Mouse (Mus musculus): ENCODE results near the gene Zfp330. TPM values are rescaled to one million over a fixed set of nuclear protein-coding genes. Genes with fewer than 3 reads are reported as not detected.

Gene Zfp330
- polyA plus RNA-seq (2014; fragmentation: Nextera tagmentation; extraction: Ambion mirVana): 66.1 and 67.8 TPM in 2 replicates

DNA sequence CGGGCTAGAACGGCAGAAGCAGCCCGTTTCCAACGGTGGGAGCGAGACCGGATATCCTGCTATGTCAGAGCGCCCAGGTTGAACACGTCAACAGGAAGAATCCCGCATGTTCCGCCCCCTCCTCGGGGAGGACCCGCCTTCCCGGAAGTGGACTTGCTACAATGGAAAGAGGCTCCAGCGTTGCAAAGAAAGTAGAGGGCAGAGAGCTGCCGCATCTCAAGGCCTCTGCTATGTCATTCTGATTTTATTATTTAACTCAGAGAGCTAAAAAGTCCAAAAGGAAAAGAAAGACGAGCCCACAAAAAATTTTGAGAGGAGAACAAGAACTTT lies at the start of gene Zfp330:
Zfp330 (minus strand) TSS at position 68 of the 330 bp plus-strand sequence.
- peaks cover 33% of the 10 kb centered on the region for H3K36me3 ChIP-seq (ENCODE audit: control insufficient read depth, insufficient read depth, low read length)
- peak within 1 kb of the TSS; percentile 90 for H3K4me3 ChIP-seq (ENCODE audit: low read depth, low read length)
- peak within 1 kb of the TSS; percentile 97 for H3K9ac ChIP-seq (ENCODE audit: low read depth, low read length)
- H3K27ac ChIP-seq (replicated peaks; ENCODE audit: low read depth, low read length): peak within 1 kb of the TSS; percentile 85
- WGBS: 1% methylated on average over 15 of the region's 16 CpGs
- DNase-seq (ENCODE audit: low spot score) (peak; percentile 98), ATAC-seq (ENCODE audit: low read depth) (peak; percentile 98)
- no peaks in the 10 kb centered on the region for H3K9me3 ChIP-seq (ENCODE audit: control insufficient read depth, low read length)
- H3K27me3 ChIP-seq (replicated peaks; ENCODE audit: control insufficient read depth, insufficient read depth, low read length): no peaks in the 10 kb centered on the region
- H3K4me2 ChIP-seq (ENCODE audit: low read depth, low read length): peak within 1 kb of the TSS; percentile 84
- peaks cover 11% of the 10 kb centered on the region for H3K4me1 ChIP-seq (ENCODE audit: control insufficient read depth, insufficient read depth, low read length)

DNA sequence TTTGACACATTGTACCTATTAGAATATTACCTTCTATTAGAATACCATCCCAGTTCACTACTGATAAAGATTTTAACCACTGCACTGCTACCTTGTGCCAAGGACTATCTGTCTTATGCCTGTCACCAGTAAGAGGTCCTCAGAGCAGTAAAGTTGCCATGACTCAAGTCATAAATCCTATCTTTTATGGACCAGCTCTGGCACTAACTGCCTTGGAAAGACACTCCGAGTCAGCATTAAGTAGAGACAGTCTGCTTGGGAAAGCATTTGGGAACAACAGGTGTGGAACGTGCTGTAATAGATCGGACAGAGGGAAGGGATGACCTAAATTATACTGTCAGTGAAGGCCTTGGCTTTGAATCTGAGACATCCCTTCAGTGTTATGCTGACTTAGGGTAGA lies 4.0 kb upstream of the Zfp330 start:
- ATAC-seq (ENCODE audit: low read depth) (no peak), DNase-seq (ENCODE audit: low spot score) (no peak)
- WGBS: 87% methylated on average over 3 of the region's 3 CpGs
- Histone ChIP-seq H3K4me3 (ENCODE audit: low read depth, low read length) (no peak overlapping the region), H3K4me2 (ENCODE audit: low read depth, low read length) (no peak overlapping the region), H3K36me3 (ENCODE audit: control insufficient read depth, insufficient read depth, low read length) (no peaks in the 10 kb centered on the region), H3K27me3 (replicated peaks; ENCODE audit: control insufficient read depth, insufficient read depth, low read length) (no peaks in the 10 kb centered on the region), H3K27ac (replicated peaks; ENCODE audit: low read depth, low read length) (no peak overlapping the region), H3K9me3 (ENCODE audit: control insufficient read depth, low read length) (no peaks in the 10 kb centered on the region), H3K9ac (ENCODE audit: low read depth, low read length) (no peak overlapping the region), H3K4me1 (ENCODE audit: control insufficient read depth, insufficient read depth, low read length) (peaks cover 9% of the 10 kb centered on the region)

DNA sequence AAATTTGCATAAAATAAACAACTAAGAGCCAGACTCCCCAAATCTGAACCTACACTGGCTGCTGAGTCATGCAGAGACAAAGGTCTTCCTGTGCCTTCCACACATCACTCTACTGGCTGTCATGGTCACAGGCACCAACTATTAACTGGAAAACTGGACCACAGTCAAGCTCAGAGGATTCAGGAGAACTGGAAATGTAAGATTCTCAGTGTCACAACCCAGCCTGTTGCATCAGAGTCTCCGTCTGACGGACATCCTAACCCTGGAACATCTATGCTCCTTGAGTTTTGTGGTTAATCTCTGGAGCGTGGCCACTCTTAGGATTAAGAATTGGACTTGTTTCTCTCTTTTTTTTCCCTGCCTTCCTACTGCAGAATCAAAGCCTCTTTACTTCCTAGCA lies 3.4 kb upstream of the Zfp330 start:
- Histone ChIP-seq H3K9ac (ENCODE audit: low read depth, low read length) (no peak overlapping the region), H3K4me2 (ENCODE audit: low read depth, low read length) (no peak overlapping the region)
- no peak for ATAC-seq (ENCODE audit: low read depth)

DNA sequence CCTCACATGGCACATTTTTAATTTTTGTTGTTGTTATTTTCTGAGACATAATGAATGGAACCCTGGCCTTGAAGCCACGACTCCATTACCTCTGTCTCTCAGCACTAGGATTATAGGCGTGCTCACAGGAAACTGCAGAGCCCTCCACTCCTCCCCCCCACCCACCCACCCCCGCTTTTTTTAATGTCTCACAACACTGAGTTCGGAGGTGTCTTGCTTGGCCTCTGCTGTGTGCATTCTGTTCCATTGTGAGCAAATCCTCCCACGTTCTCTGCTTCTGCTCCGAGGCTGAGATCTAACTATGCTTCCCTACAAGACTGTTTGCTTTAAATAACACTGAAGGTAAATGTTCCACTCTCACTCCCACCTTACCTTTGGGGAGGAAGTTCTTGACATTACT lies 522 bp upstream of the Zfp330 start:
- 56% methylated on average over 6 of the region's 6 CpGs for WGBS
- peak overlapping the region; percentile 84 for H3K4me2 ChIP-seq (ENCODE audit: low read depth, low read length)
- no peaks in the 10 kb centered on the region for H3K9me3 ChIP-seq (ENCODE audit: control insufficient read depth, low read length)
- peaks cover 11% of the 10 kb centered on the region for H3K4me1 ChIP-seq (ENCODE audit: control insufficient read depth, insufficient read depth, low read length)
- peak overlapping the region; percentile 97; the same call in 1 of the 2 replicates for H3K9ac ChIP-seq (ENCODE audit: low read depth, low read length)
- peak overlapping the region; percentile 90 for H3K4me3 ChIP-seq (ENCODE audit: low read depth, low read length)
- H3K27ac ChIP-seq (replicated peaks; ENCODE audit: low read depth, low read length): peak overlapping the region; percentile 85
- no peaks in the 10 kb centered on the region for H3K27me3 ChIP-seq (replicated peaks; ENCODE audit: control insufficient read depth, insufficient read depth, low read length)
- H3K36me3 ChIP-seq (ENCODE audit: control insufficient read depth, insufficient read depth, low read length): peaks cover 30% of the 10 kb centered on the region
- DNase-seq (ENCODE audit: low spot score) (no peak), ATAC-seq (ENCODE audit: low read depth) (peak; percentile 32)

More for the DNA sequence above, 3.4 kb upstream of the Zfp330 start:
- 90% methylated on average over 3 of the region's 3 CpGs for WGBS
- Histone ChIP-seq H3K4me1 (ENCODE audit: control insufficient read depth, insufficient read depth, low read length) (peaks cover 11% of the 10 kb centered on the region), H3K27ac (replicated peaks; ENCODE audit: low read depth, low read length) (no peak overlapping the region), H3K9me3 (ENCODE audit: control insufficient read depth, low read length) (no peaks in the 10 kb centered on the region), H3K27me3 (replicated peaks; ENCODE audit: control insufficient read depth, insufficient read depth, low read length) (no peaks in the 10 kb centered on the region), H3K4me3 (ENCODE audit: low read depth, low read length) (no peak overlapping the region), H3K36me3 (ENCODE audit: control insufficient read depth, insufficient read depth, low read length) (peaks cover 3% of the 10 kb centered on the region; the same call in 1 of the 2 replicates)
- no peak for DNase-seq (ENCODE audit: low spot score)

DNA sequence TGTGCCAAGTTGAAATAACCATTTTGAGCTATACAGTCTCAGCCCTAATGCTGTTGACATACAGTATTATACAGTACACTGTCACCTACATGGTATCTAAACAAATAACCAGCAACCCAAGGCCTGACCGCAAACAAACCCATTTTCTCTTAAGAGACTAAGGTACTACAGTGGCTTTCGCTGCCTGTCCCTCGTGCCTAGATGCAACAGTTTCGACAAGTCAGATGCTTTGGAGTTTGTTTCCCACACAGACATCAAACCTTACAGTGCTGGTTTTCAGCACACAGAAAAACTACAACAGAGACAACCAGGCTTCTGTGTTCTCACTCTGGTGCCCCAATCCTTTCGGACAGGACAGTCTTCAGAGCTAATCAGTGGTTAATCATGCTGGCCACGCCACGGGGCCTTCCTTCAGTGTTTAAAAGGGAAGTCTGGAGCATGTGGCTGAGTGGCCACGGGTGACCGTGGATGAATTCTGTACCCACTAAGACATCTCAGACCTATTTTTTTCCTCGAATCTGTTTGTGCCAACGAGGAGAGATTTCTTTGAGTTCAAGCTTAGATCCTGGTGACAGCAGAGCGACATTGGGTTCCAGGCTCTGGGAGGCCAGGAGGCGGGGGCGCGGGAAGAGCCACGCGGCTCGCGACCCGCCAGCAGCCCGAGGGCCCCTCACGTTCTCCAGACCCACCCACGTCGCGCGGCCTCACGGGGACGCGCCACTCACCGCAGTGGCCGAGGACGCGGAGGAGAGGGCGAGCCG lies 448 bp downstream of the Zfp330 start:
- H3K36me3 ChIP-seq (ENCODE audit: control insufficient read depth, insufficient read depth, low read length): peaks cover 38% of the 10 kb centered on the region
- peak overlapping the region; percentile 97 for H3K9ac ChIP-seq (ENCODE audit: low read depth, low read length)
- peak overlapping the region; percentile 90 for H3K4me3 ChIP-seq (ENCODE audit: low read depth, low read length)
- peak overlapping the region; percentile 85 for H3K27ac ChIP-seq (replicated peaks; ENCODE audit: low read depth, low read length)
- H3K9me3 ChIP-seq (ENCODE audit: control insufficient read depth, low read length): no peaks in the 10 kb centered on the region
- WGBS: 4% methylated on average over 34 of the region's 35 CpGs
- ATAC-seq (ENCODE audit: low read depth): peak; percentile 69
- no peak for DNase-seq (ENCODE audit: low spot score)
- H3K27me3 ChIP-seq (replicated peaks; ENCODE audit: control insufficient read depth, insufficient read depth, low read length): no peaks in the 10 kb centered on the region
- H3K4me2 ChIP-seq (ENCODE audit: low read depth, low read length): peak overlapping the region; percentile 84
- H3K4me1 ChIP-seq (ENCODE audit: control insufficient read depth, insufficient read depth, low read length): peaks cover 11% of the 10 kb centered on the region

DNA sequence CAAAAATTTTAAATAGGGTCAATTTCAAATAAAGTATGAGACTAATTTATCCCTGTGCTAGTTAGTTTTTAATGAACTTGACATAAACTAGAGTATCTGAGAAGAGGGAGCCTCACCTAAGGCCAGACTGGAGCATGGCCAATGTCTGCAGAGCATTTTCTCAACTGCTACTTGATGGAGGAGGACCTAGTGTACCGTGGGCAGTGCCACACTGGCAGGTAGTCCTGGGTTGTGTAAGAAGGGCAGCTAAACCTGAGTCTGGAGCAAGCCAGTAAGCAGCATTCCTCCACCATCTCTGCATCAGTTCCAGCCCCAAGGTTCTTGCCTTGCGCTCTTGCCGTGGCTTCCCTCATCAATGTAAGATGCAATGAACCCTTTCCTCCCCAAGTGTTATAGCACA lies 3.1 kb downstream of the Zfp330 start:
- Histone ChIP-seq H3K4me1 (ENCODE audit: control insufficient read depth, insufficient read depth, low read length) (peaks cover 11% of the 10 kb centered on the region), H3K36me3 (ENCODE audit: control insufficient read depth, insufficient read depth, low read length) (peaks cover 61% of the 10 kb centered on the region), H3K9me3 (ENCODE audit: control insufficient read depth, low read length) (no peaks in the 10 kb centered on the region), H3K9ac (ENCODE audit: low read depth, low read length) (no peak overlapping the region), H3K27ac (replicated peaks; ENCODE audit: low read depth, low read length) (no peak overlapping the region), H3K4me2 (ENCODE audit: low read depth, low read length) (no peak overlapping the region), H3K4me3 (ENCODE audit: low read depth, low read length) (no peak overlapping the region), H3K27me3 (replicated peaks; ENCODE audit: control insufficient read depth, insufficient read depth, low read length) (no peaks in the 10 kb centered on the region)
- DNase-seq (ENCODE audit: low spot score): no peak
- 91% methylated on average over 3 of the region's 3 CpGs for WGBS
- ATAC-seq (ENCODE audit: low read depth): no peak

DNA sequence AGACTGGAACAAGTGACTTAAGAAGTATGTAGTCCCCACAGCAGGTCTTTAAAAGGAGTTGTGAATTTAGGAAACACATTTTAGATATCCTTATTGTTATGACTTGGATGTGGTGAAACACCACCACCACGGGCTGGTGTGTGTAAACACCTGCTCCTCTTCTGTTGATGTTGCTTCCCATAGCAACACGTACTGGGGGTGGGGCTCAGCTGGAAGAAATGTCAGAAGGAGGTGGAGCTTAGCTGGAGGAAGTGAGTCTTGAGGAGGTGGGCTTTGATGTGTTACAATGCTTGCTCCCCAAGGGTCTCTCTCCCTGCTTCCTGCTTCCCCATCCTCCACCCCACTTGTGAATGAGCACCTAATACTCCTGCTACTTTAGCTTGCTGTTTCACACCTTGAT lies 14.9 kb downstream of the Zfp330 start:
- Histone ChIP-seq H3K4me3 (ENCODE audit: low read depth, low read length) (no peak overlapping the region), H3K4me2 (ENCODE audit: low read depth, low read length) (no peak overlapping the region), H3K27ac (replicated peaks; ENCODE audit: low read depth, low read length) (no peak overlapping the region), H3K36me3 (ENCODE audit: control insufficient read depth, insufficient read depth, low read length) (peaks cover 27% of the 10 kb centered on the region), H3K4me1 (ENCODE audit: control insufficient read depth, insufficient read depth, low read length) (no peaks in the 10 kb centered on the region), H3K9ac (ENCODE audit: low read depth, low read length) (no peak overlapping the region), H3K27me3 (replicated peaks; ENCODE audit: control insufficient read depth, insufficient read depth, low read length) (no peaks in the 10 kb centered on the region), H3K9me3 (ENCODE audit: control insufficient read depth, low read length) (no peaks in the 10 kb centered on the region)
- ATAC-seq (ENCODE audit: low read depth): no peak
- WGBS: 47% methylated on average over 2 of the region's 2 CpGs
- no peak for DNase-seq (ENCODE audit: low spot score)

DNA sequence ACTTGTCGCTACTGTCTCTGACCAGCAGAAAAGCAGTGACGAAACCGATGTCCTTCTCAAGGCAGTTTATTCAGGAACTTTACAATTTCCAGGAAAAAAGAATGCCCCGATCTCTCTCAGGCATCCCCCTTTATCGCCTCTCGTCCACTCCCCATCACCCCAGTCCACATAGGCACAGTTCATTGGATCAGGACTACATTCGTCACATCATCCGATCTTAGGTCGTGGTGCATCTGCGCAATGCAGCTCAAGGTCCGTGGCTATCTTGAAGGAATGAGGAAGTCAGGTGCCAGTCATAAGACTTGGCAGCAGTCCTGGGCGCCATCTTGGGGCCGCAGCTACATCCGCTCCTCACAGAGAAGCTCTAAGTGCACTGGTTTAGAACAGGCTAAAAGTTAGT lies 19.0 kb downstream of the Zfp330 start:
- H3K9ac ChIP-seq (ENCODE audit: low read depth, low read length): no peak overlapping the region
- 93% methylated on average over 14 of the region's 14 CpGs for WGBS
- H3K4me2 ChIP-seq (ENCODE audit: low read depth, low read length): no peak overlapping the region
- no peak overlapping the region for H3K4me3 ChIP-seq (ENCODE audit: low read depth, low read length)
- no peaks in the 10 kb centered on the region for H3K36me3 ChIP-seq (ENCODE audit: control insufficient read depth, insufficient read depth, low read length)
- no peak for ATAC-seq (ENCODE audit: low read depth)
- 0 out of 2 replicates have a peak, but pooled peaks cover 6% of the 10 kb centered on the region for H3K9me3 ChIP-seq (ENCODE audit: control insufficient read depth, low read length)
- H3K27ac ChIP-seq (replicated peaks; ENCODE audit: low read depth, low read length): no peak overlapping the region
- no peaks in the 10 kb centered on the region for H3K27me3 ChIP-seq (replicated peaks; ENCODE audit: control insufficient read depth, insufficient read depth, low read length)
- no peak for DNase-seq (ENCODE audit: low spot score)
- H3K4me1 ChIP-seq (ENCODE audit: control insufficient read depth, insufficient read depth, low read length): no peaks in the 10 kb centered on the region

DNA sequence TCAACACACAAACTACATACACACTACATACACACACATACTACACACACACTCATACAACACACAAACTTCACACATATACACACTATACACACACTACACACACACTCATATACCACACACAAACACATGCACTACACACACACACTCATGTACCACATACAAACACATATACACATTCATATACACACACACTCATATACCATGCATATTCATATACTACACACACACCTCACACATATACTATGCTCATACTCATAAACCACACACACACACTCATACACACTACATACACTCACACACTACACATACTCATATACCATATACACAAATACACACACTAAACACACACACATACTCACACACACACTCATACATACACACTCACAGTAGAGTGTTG lies 27.3 kb downstream of the Zfp330 start:
- no peak overlapping the region for H3K4me2 ChIP-seq (ENCODE audit: low read depth, low read length)
- no peak overlapping the region for H3K4me3 ChIP-seq (ENCODE audit: low read depth, low read length)
- no peak overlapping the region for H3K9ac ChIP-seq (ENCODE audit: low read depth, low read length)
- no peaks in the 10 kb centered on the region for H3K27me3 ChIP-seq (replicated peaks; ENCODE audit: control insufficient read depth, insufficient read depth, low read length)
- ATAC-seq (ENCODE audit: low read depth) (no peak), DNase-seq (ENCODE audit: low spot score) (no peak)
- no peak overlapping the region for H3K27ac ChIP-seq (replicated peaks; ENCODE audit: low read depth, low read length)
- no peaks in the 10 kb centered on the region for H3K4me1 ChIP-seq (ENCODE audit: control insufficient read depth, insufficient read depth, low read length)
- H3K36me3 ChIP-seq (ENCODE audit: control insufficient read depth, insufficient read depth, low read length): no peaks in the 10 kb centered on the region
- H3K9me3 ChIP-seq (ENCODE audit: control insufficient read depth, low read length): peaks cover 5% of the 10 kb centered on the region; the same call in 1 of the 2 replicates
